Mouse (Mus musculus) embryonic facial prominence, embryonic 14.5 days (tissue): Measurements from ENCODE around the gene Cry2. TPM values are rescaled to one million over a fixed set of nuclear protein-coding genes. Genes with fewer than 3 reads are reported as not detected.

Experiments used
- ATAC-seq: fragments of 200-750 bp; cut with Nextera tagmentation; 2 replicates; pipeline ENCODE4 v1.8.0; 2017; ENCODE audit warnings: low read depth, moderate number of reproducible peaks, moderate TSS enrichment
- DNase-seq: peaks from one replicate; pipeline ENCODE4 v3.0.0-alpha.2; 2015; ENCODE audit warnings: low spot score
- H3K27ac ChIP-seq: fragments of 300-500 bp; sonication (generic); replicated peaks from 2 replicates; pipeline ENCODE4 v1.5.1; 2014; ENCODE audit warnings: low read depth, mild to moderate bottlenecking, low read length, moderate library complexity
- H3K27me3 ChIP-seq: fragments of 300-500 bp; sonication (generic); replicated peaks from 2 replicates; pipeline ENCODE4 v1.6.1; 2014; ENCODE audit warnings: low read length; ENCODE audit not compliant: control insufficient read depth, insufficient read depth
- H3K36me3 ChIP-seq: fragments of 300-500 bp; sonication (generic); 2 replicates; pipeline ENCODE4 v1.6.1; 2014; ENCODE audit warnings: low read length, mixed read lengths; ENCODE audit not compliant: control insufficient read depth, insufficient read depth
- H3K4me1 ChIP-seq: fragments of 300-500 bp; sonication (generic); 2 replicates; pipeline ENCODE4 v1.6.1; 2014; ENCODE audit warnings: antibody characterized with exemption, low read length; ENCODE audit not compliant: control insufficient read depth, insufficient read depth
- H3K4me2 ChIP-seq: fragments of 300-500 bp; sonication (generic); 2 replicates; pipeline ENCODE4 v1.6.1; 2014; ENCODE audit warnings: low read depth, mild to moderate bottlenecking, low read length, moderate library complexity, mixed read lengths
- H3K4me3 ChIP-seq: fragments of 300-500 bp; sonication (generic); 2 replicates; pipeline ENCODE4 v1.5.1; 2014; ENCODE audit warnings: low read depth, mild to moderate bottlenecking, low read length
- H3K9ac ChIP-seq: fragments of 300-500 bp; sonication (generic); 2 replicates; pipeline ENCODE4 v1.6.1; 2014; ENCODE audit warnings: low read depth, mild to moderate bottlenecking, low read length, moderate library complexity, mixed read lengths
- H3K9me3 ChIP-seq: fragments of 300-500 bp; sonication (generic); 2 replicates; pipeline ENCODE4 v1.6.1; 2016; ENCODE audit warnings: low read length; ENCODE audit not compliant: control insufficient read depth
- WGBS: fragments of 180-500 bp; shearing (Covaris S2); extraction: QIAGEN DNeasy Blood & Tissue Kit; methylation state at CpG from one replicate; pipeline ENCODE4 v1.1.7; 2014; 5-methylcytosine and 5-hydroxymethylcytosine counted together
- polyA plus RNA-seq: library from polyadenylated mRNA; unstranded; fragments of >200 nt; fragmentation: Nextera tagmentation; extraction: Ambion mirVana; gene quantifications from 2 replicates; pipeline ENCODE4 v1.2.1, GENCODE M21; 2014

Cry2 gene
- polyA plus RNA-seq, 1 experiment from 2014 or later, result 27.1 TPM

GRCm38 (mm10) chr2:92374514-92374913 lies 59.3 kb downstream of the Cry2 start, which contains the start of the genes Pex16 and Large2:
TSS of gene Pex16 (plus strand) at chr2:92374676.
TSS of gene Large2 (minus strand) at chr2:92374869.
- H3K27me3 ChIP-seq, result peaks cover 17% of the 10 kb centered on the region
- H3K9ac ChIP-seq, result peak within 1 kb of the TSS; percentile 77
- peak within 1 kb of the TSS; percentile 91 for H3K4me2 ChIP-seq
- DNase-seq, result peak; percentile 79
- H3K27ac ChIP-seq, result peak within 1 kb of the TSS; percentile 84
- H3K9me3 ChIP-seq, result no peaks in the 10 kb centered on the region
- WGBS, result under 1% methylated on average over 16 of the region's 16 CpGs
- peak; percentile 48 for ATAC-seq
- peaks cover 12% of the 10 kb centered on the region for H3K36me3 ChIP-seq
- H3K4me3 ChIP-seq, result peak within 1 kb of the TSS; percentile 72
- H3K4me1 ChIP-seq, result peaks cover 30% of the 10 kb centered on the region

- Histone ChIP-seq H3K9me3 (no peaks in the 10 kb centered on the region), H3K27ac (peak overlapping the region; percentile 84), H3K36me3 (peaks cover 2% of the 10 kb centered on the region; the same call in 1 of the 2 replicates), H3K4me3 (no peak overlapping the region), H3K4me2 (no peak overlapping the region), H3K9ac (no peak overlapping the region), H3K4me1 (peaks cover 30% of the 10 kb centered on the region), H3K27me3 (peaks cover 17% of the 10 kb centered on the region)
- WGBS, result 77% methylated on average over 11 of the region's 11 CpGs
- DNase-seq (no peak), ATAC-seq (no peak)
These were observed 60.4 kb downstream of the Cry2 start for GRCm38 (mm10) chr2:92373437-92373813.

- H3K9me3 ChIP-seq, result no peaks in the 10 kb centered on the region
- no peak overlapping the region for H3K9ac ChIP-seq
- H3K27ac ChIP-seq, result peak overlapping the region; percentile 84
- peaks cover 30% of the 10 kb centered on the region for H3K4me1 ChIP-seq
- 46% methylated on average over 9 of the region's 9 CpGs for WGBS
- no peak overlapping the region for H3K4me3 ChIP-seq
- H3K27me3 ChIP-seq, result peaks cover 17% of the 10 kb centered on the region
- no peaks in the 10 kb centered on the region; the same call in 1 of the 2 replicates for H3K36me3 ChIP-seq
- DNase-seq (peak; percentile 55), ATAC-seq (no peak)
- H3K4me2 ChIP-seq, result no peak overlapping the region
These were observed 60.9 kb downstream of the Cry2 start for GRCm38 (mm10) chr2:92372767-92373436.

GRCm38 (mm10) chr2:92371971-92372690 lies 61.7 kb downstream of the Cry2 start:
- no peak overlapping the region for H3K9ac ChIP-seq
- DNase-seq (peak; percentile 48), ATAC-seq (no peak)
- H3K4me3 ChIP-seq, result no peak overlapping the region
- H3K36me3 ChIP-seq, result no peaks in the 10 kb centered on the region
- H3K27ac ChIP-seq, result peak overlapping the region; percentile 84; the same call in 1 of the 2 replicates
- H3K9me3 ChIP-seq, result no peaks in the 10 kb centered on the region
- WGBS, result 17% methylated on average over 10 of the region's 10 CpGs
- peaks cover 17% of the 10 kb centered on the region for H3K27me3 ChIP-seq
- peak overlapping the region; percentile 88; the same call in 1 of the 2 replicates for H3K4me2 ChIP-seq
- H3K4me1 ChIP-seq, result peaks cover 30% of the 10 kb centered on the region

- DNase-seq (peak; percentile 80), ATAC-seq (peak; percentile 10; the same call in 1 of the 2 replicates)
- peak overlapping the region; percentile 88 for H3K4me2 ChIP-seq
- peak overlapping the region; percentile 46 for H3K4me3 ChIP-seq
- no peaks in the 10 kb centered on the region for H3K9me3 ChIP-seq
- no peaks in the 10 kb centered on the region for H3K36me3 ChIP-seq
- peak overlapping the region; percentile 61 for H3K27ac ChIP-seq
- peaks cover 17% of the 10 kb centered on the region for H3K27me3 ChIP-seq
- peaks cover 28% of the 10 kb centered on the region for H3K4me1 ChIP-seq
- peak overlapping the region; percentile 61 for H3K9ac ChIP-seq
- 6% methylated on average over 19 of the region's 45 CpGs for WGBS
These were observed 62.7 kb downstream of the Cry2 start for GRCm38 (mm10) chr2:92370821-92371805.

- DNase-seq (no peak), ATAC-seq (no peak)
- Histone ChIP-seq H3K36me3 (no peaks in the 10 kb centered on the region), H3K9ac (peak overlapping the region; percentile 61), H3K4me3 (peak overlapping the region; percentile 46), H3K4me2 (peak overlapping the region; percentile 88), H3K27ac (no peak overlapping the region), H3K9me3 (no peaks in the 10 kb centered on the region), H3K27me3 (peaks cover 17% of the 10 kb centered on the region), H3K4me1 (peaks cover 23% of the 10 kb centered on the region)
- WGBS, result 25% methylated on average over 11 of the region's 19 CpGs
These were observed 63.5 kb downstream of the Cry2 start for GRCm38 (mm10) chr2:92370375-92370774.

- ATAC-seq, result no peak
- H3K36me3 ChIP-seq, result peaks cover 17% of the 10 kb centered on the region; the same call in 1 of the 2 replicates
These were observed 66.3 kb downstream of the Cry2 start for GRCm38 (mm10) chr2:92367383-92368029.

More at GRCm38 (mm10) chr2:92367383-92368029, 66.3 kb downstream of the Cry2 start:
- WGBS, result 35% methylated on average over 20 of the region's 20 CpGs
- H3K9ac ChIP-seq, result no peak overlapping the region
- DNase-seq, result no peak
- H3K27ac ChIP-seq, result no peak overlapping the region
- H3K4me2 ChIP-seq, result no peak overlapping the region
- H3K4me3 ChIP-seq, result no peak overlapping the region
- H3K27me3 ChIP-seq, result peaks cover 17% of the 10 kb centered on the region
- no peaks in the 10 kb centered on the region for H3K9me3 ChIP-seq
- H3K4me1 ChIP-seq, result peaks cover 19% of the 10 kb centered on the region
